Mouse (Mus musculus) T-cell, adult 2 months (primary cell): ENCODE results near the gene Icosl.
"Not testable (repeated sequence)": the region's sequence is repeated elsewhere in the genome, so short reads cannot be mapped to it uniquely, and the experiment has no call there.

Source experiments
- DNase-seq: peaks from one replicate; pipeline ENCODE4 v3.0.0; 2022; ENCODE audit warnings: low spot score

Icosl gene

DNA sequence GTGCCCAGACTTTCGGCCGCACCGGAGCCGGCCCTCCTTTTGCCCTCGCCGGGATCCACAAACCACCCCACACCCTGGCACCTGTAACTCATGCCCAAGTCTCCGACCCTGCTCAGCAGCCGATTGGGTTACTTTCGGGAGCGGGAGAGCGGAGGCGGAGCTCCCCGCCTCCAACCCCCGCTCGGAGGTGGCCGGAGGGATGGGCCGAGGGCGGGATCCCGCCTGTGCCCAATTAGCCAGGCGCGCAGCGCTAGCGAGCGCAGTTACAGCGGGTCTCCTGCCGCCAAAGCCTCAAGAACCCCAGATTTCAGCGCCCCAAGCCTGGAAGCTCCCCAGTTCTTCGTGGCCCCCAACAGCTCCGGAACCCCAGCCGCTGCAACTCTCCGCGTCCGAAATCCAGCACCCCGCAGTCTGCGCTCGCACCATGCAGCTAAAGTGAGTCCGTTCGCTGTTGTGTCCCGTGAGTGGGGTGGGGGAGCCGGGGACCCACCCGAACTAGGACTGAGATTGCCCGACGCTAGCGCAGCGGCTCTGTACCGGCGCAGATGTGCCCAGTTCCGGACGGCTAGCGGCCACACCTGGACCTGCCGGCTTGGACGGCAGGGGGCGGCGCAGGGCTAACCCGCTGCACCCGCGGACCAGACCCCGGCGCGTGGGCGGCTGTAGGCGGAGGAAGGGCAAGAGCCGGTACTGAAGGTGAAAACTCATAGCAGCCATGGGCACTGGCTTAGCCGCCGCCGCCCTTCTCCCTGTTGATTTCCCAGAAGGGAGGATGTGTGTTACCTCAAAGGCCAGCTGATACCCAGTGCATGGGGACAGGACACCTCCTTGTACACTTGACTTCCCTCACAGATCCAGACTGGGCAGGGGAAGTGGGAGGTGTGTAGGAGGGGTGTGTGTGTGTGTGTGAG is at the start of gene Icosl:
TSS of gene Icosl (plus strand) at position 202 of the 911 bp plus-strand sequence.
- DNase-seq, result peak; percentile 71

- not testable (repeated sequence) for DNase-seq
These were observed 49.1 kb upstream of the Icosl start for GRCm38 (mm10) chr10:78019984-78020383.

- not testable (repeated sequence) for DNase-seq
These were observed 43.6 kb upstream of the Icosl start for GRCm38 (mm10) chr10:78025453-78025852.

- peak; percentile 66 for DNase-seq
These were observed 41.0 kb upstream of the Icosl start for GRCm38 (mm10) chr10:78028129-78028528.

DNA sequence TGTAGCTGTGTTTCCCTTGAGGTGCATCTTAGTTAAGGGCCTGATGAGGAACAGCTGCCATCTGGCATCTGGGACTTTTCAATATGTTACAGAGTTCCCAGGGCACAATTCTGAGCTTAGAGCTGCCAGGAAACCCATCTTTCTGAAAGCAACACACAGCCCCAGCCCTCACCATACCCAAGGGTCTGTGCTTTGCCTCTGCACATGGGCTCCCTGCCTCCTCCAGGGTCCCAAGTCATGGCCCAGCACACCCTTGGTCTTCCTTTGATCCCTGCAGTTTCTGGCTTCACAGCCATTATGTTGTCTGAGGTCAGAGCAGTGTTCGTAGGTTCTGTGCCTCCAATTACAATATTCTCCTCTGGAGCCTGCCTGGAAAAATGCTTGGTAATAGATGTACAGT is 40.0 kb upstream of the Icosl start:
- no peak for DNase-seq

DNA sequence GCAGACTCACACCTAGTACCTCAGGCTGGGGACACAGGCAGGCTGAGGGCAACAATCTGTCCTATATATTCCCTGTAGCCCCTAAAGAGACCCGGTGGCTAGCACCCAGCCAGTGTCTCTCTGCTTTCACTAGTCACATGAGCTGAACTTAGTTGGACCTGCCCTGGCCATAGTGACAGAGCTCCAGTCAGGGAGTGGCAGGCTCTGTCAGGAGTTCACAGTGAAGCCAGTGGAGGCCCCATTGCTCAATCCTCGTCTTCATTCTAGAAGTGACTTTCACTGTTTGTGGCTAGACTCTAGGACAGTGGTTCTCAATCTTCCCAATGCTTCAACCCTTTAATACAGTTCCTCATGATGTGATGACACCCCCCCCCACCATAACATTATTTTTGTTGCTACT is 37.1 kb upstream of the Icosl start:
- DNase-seq, result no peak

GRCm38 (mm10) chr10:78037139-78037538 is 32.0 kb upstream of the Icosl start:
- no peak for DNase-seq

GRCm38 (mm10) chr10:78041647-78042046 is 27.5 kb upstream of the Icosl start, which contains the start of gene Dnmt3l:
Dnmt3l (plus strand) TSS chr10:78041947.
- no peak for DNase-seq

- DNase-seq, result no peak
These were observed 27.0 kb upstream of the Icosl start for GRCm38 (mm10) chr10:78042096-78042495.

DNA sequence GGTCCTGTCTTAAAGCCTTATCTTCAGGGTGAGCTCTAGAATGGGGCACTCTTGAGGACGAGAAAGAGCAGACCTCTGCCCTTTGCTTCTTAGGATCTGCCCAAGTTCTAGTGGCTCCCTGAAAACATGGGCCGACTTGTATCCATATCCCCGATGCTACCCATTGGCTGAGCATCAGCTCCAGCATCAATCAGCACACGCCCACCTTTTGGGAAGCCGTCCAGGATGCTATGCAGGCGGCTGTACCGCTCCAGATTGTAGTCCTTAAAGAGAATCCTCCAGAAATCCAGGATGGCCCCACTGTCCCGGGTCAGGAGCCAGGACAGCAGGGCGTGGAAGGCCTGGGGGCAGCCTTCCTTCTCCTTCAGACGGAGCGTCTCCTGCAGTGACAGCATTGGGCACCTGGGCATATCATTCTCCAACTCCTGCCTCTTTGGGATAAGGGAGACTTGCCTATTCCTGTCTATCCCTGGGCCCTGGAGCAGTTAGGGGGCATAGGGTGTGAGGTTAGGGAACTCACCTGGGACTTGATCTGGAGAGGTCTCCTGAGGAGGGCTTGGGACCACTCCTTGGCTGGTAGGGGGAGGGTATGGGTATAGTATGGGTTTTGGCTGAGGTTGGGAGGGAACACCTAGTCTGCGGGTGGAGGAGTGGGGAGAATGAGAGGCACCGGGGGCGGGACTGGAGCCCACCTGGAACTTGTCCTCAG is 26.3 kb upstream of the Icosl start:
- no peak for DNase-seq

- peak; percentile 80 for DNase-seq
These were observed 25.7 kb upstream of the Icosl start, which contains the start of gene Aire for GRCm38 (mm10) chr10:78043406-78043836. Aire (minus strand) TSS chr10:78043610.

GRCm38 (mm10) chr10:78044531-78044930 is 24.6 kb upstream of the Icosl start:
- DNase-seq, result no peak

- DNase-seq, result no peak
These were observed 22.7 kb upstream of the Icosl start for GRCm38 (mm10) chr10:78046388-78046787.

- no peak for DNase-seq
These were observed 20.9 kb upstream of the Icosl start for GRCm38 (mm10) chr10:78048061-78048730.

- DNase-seq, result no peak
These were observed 19.5 kb upstream of the Icosl start for GRCm38 (mm10) chr10:78049519-78050035.

DNA sequence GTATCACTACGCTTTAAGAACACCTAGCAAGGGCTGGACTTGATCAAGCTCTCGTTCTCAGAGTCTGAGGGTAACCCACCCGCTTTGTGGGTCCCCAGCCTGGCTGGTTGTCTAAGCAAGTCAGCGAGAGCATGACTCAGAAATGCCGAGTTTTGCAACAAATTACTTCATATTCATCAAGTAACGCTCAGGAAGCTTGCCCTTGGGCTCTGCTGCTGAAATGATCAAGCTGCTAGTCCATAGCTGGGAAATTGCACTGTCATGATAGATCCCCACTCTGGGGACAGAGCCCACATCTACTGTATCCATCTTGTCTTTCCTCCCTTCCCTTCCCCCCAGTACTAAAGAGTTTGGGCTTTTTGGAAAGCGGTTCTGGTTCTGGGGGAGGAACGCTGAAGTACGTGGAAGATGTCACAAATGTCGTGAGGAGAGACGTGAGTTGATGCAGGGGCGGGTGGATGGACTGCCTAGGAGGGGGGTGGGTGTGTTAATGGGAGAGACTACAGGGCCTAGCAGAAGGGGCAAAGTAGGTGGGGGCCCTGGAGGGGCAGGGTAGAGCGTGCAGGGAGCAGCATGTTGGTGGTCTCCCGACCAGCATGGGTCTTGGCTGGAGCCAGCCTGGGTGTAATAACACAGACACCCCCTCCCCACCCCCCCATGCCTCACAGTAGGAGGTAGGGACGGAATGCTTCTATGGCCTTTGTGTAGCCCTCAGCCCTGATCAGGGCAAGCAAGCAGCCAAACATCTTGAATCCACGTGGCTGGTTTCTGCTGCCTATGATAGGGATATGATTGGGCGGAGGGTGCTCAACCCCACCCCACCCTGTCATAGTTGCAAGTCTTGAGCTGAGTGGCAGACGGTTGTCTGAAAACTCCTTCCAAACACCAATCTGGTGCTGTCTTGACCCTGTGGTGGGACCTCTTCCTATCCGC is 14.2 kb upstream of the Icosl start:
- no peak for DNase-seq

DNA sequence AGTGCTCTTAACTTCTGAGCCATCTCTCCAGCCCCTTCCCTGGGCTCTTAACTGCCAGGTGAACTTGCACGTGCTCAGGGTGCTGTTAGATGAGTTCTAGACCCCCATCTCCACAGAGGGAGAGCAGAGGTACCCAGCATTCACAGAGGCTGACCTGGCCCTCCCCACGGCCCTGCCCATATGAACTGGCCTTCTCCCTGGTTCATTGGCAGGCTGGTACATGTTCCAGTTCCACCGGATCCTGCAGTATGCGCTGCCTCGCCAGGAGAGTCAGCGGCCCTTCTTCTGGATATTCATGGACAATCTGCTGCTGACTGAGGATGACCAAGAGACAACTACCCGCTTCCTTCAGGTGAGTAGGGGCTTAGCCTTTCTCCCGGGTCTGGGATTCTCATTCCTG is 12.0 kb upstream of the Icosl start:
- DNase-seq, result no peak

- no peak for DNase-seq
These were observed 6.0 kb upstream of the Icosl start for GRCm38 (mm10) chr10:78063122-78063521.

DNA sequence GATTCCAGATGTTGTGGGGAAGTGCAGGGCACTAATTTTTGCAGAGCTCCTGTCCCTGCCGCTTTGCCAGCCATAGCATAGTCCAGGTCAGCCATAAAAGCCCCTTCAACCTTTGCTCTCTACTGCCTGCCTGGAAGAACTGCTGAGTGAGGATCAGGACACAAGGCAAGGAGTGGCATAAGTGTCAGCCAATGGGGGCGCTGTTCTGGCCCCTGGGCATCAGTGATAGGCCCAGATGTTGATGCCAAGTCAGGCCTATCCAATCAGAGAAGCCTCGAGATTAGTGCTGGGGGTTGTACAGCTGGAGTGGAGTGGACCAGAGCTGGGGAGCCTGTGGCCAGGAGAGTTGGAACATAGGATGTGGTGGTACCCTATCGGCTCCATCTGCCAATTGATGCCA is 1.9 kb upstream of the Icosl start:
- DNase-seq, result no peak

GRCm38 (mm10) chr10:78068541-78068940 is 561 bp upstream of the Icosl start:
- DNase-seq, result no peak

DNA sequence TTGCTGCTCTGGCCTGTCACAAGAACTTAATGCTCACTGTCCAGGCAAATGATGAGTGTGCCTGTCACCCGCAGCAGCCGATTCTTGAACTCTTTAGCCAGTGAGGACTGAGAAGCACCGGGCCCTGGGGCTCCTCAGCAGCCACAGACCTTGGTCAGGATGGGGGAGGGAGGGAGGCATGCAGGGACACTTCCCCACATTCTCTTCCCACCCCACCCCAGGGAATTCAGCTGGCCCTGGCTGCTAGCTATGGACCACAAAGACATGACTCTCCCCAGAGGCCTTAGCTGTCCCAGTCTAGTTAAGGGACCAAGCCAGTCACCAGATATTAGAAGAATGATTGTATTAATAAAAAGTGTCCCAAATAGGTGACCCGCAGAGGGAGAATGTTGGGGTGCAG is 5.0 kb downstream of the Icosl start:
- no peak for DNase-seq
